Mouse (Mus musculus): ENCODE results near the gene Prss38. TPM values are rescaled to one million over a fixed set of nuclear protein-coding genes. Genes with fewer than 3 reads are reported as not detected.
"Not testable (repeated sequence)": the region's sequence is repeated elsewhere in the genome, so short reads cannot be mapped to it uniquely, and the experiment has no call there.

Prss38 gene
- polyA plus RNA-seq, 1 experiment from 2014 or later = not detected

- H3K9ac ChIP-seq (ENCODE audit: low read length) = no peak overlapping the region
- no peak overlapping the region for H3K4me3 ChIP-seq (ENCODE audit: low read length)
- no peaks in the 10 kb centered on the region for H3K9me3 ChIP-seq (replicated peaks; ENCODE audit: control insufficient read depth, low read length)
- 58% methylated on average over 4 of the region's 4 CpGs for WGBS
- no peaks in the 10 kb centered on the region for H3K36me3 ChIP-seq (ENCODE audit: control insufficient read depth, insufficient read depth)
- H3K4me1 ChIP-seq (ENCODE audit: control insufficient read depth, insufficient read depth, low read length) = peaks cover 18% of the 10 kb centered on the region
- no peak overlapping the region for H3K4me2 ChIP-seq (ENCODE audit: low read depth, low read length)
- no peak for ATAC-seq (replicated peaks; ENCODE audit: extremely low read depth, insufficient read depth, low FRiP score)
- no peak overlapping the region for H3K27ac ChIP-seq (ENCODE audit: low read length)
- no peaks in the 10 kb centered on the region for H3K27me3 ChIP-seq (ENCODE audit: control insufficient read depth, insufficient read depth, low read length)
These were observed 12.0 kb upstream of the Prss38 start for GRCm38 (mm10) chr11:59387471-59387870.

- 0 out of 2 replicates have a peak overlapping the region, but pooled peaks have one; percentile 38 for H3K9ac ChIP-seq (ENCODE audit: low read length)
- WGBS = 10% methylated on average over 8 of the region's 8 CpGs
- H3K9me3 ChIP-seq (replicated peaks; ENCODE audit: control insufficient read depth, low read length) = no peaks in the 10 kb centered on the region
- ATAC-seq (replicated peaks; ENCODE audit: extremely low read depth, insufficient read depth, low FRiP score) = peak; percentile 77
- no peaks in the 10 kb centered on the region for H3K27me3 ChIP-seq (ENCODE audit: control insufficient read depth, insufficient read depth, low read length)
- H3K4me3 ChIP-seq (ENCODE audit: low read length) = no peak overlapping the region
- no peaks in the 10 kb centered on the region for H3K36me3 ChIP-seq (ENCODE audit: control insufficient read depth, insufficient read depth)
- peaks cover 18% of the 10 kb centered on the region for H3K4me1 ChIP-seq (ENCODE audit: control insufficient read depth, insufficient read depth, low read length)
- no peak overlapping the region for H3K27ac ChIP-seq (ENCODE audit: low read length)
- peak overlapping the region; percentile 35; the same call in 1 of the 2 replicates for H3K4me2 ChIP-seq (ENCODE audit: low read depth, low read length)
These were observed 9.7 kb upstream of the Prss38 start for GRCm38 (mm10) chr11:59385123-59385522.

- Histone ChIP-seq H3K4me3 (ENCODE audit: low read length) (no peak overlapping the region), H3K9ac (ENCODE audit: low read length) (no peak overlapping the region), H3K36me3 (ENCODE audit: control insufficient read depth, insufficient read depth) (no peaks in the 10 kb centered on the region), H3K9me3 (replicated peaks; ENCODE audit: control insufficient read depth, low read length) (no peaks in the 10 kb centered on the region), H3K4me1 (ENCODE audit: control insufficient read depth, insufficient read depth, low read length) (peaks cover 18% of the 10 kb centered on the region), H3K27ac (ENCODE audit: low read length) (no peak overlapping the region; the same call in 1 of the 2 replicates), H3K4me2 (ENCODE audit: low read depth, low read length) (no peak overlapping the region), H3K27me3 (ENCODE audit: control insufficient read depth, insufficient read depth, low read length) (no peaks in the 10 kb centered on the region)
- ATAC-seq (replicated peaks; ENCODE audit: extremely low read depth, insufficient read depth, low FRiP score) = peak; percentile 58
- whole genome bisulfite sequencing = 26% methylated on average over 7 of the region's 7 CpGs
These were observed 9.0 kb upstream of the Prss38 start for GRCm38 (mm10) chr11:59384441-59384959.

- no peaks in the 10 kb centered on the region for H3K27me3 ChIP-seq (ENCODE audit: control insufficient read depth, insufficient read depth, low read length)
- no peak overlapping the region for H3K4me2 ChIP-seq (ENCODE audit: low read depth, low read length)
- H3K9me3 ChIP-seq (replicated peaks; ENCODE audit: control insufficient read depth, low read length) = no peaks in the 10 kb centered on the region
- ATAC-seq (replicated peaks; ENCODE audit: extremely low read depth, insufficient read depth, low FRiP score) = no peak
- no peaks in the 10 kb centered on the region for H3K36me3 ChIP-seq (ENCODE audit: control insufficient read depth, insufficient read depth)
- no peak overlapping the region for H3K9ac ChIP-seq (ENCODE audit: low read length)
- H3K4me1 ChIP-seq (ENCODE audit: control insufficient read depth, insufficient read depth, low read length) = peaks cover 9% of the 10 kb centered on the region
- H3K27ac ChIP-seq (ENCODE audit: low read length) = no peak overlapping the region
- H3K4me3 ChIP-seq (ENCODE audit: low read length) = no peak overlapping the region
These were observed 4.1 kb upstream of the Prss38 start for GRCm38 (mm10) chr11:59379547-59379946.

- Histone ChIP-seq H3K27ac (ENCODE audit: low read length) (no peak overlapping the region), H3K36me3 (ENCODE audit: control insufficient read depth, insufficient read depth) (no peaks in the 10 kb centered on the region)
These were observed 2.5 kb upstream of the Prss38 start for GRCm38 (mm10) chr11:59377999-59378398.

GRCm38 (mm10) chr11:59369848-59370247, 5.6 kb downstream of the Prss38 start:
- no peak overlapping the region for H3K27ac ChIP-seq (ENCODE audit: low read length)

More at GRCm38 (mm10) chr11:59377999-59378398, 2.5 kb upstream of the Prss38 start:
- Histone ChIP-seq H3K9ac (ENCODE audit: low read length) (no peak overlapping the region), H3K4me2 (ENCODE audit: low read depth, low read length) (no peak overlapping the region), H3K4me3 (ENCODE audit: low read length) (no peak overlapping the region), H3K27me3 (ENCODE audit: control insufficient read depth, insufficient read depth, low read length) (no peaks in the 10 kb centered on the region), H3K9me3 (replicated peaks; ENCODE audit: control insufficient read depth, low read length) (no peaks in the 10 kb centered on the region), H3K4me1 (ENCODE audit: control insufficient read depth, insufficient read depth, low read length) (peaks cover 2% of the 10 kb centered on the region; the same call in 1 of the 2 replicates)
- WGBS = 79% methylated on average over 3 of the region's 3 CpGs
- ATAC-seq (replicated peaks; ENCODE audit: extremely low read depth, insufficient read depth, low FRiP score) = no peak

GRCm38 (mm10) chr11:59367955-59368354, 7.5 kb downstream of the Prss38 start:
- H3K4me1 ChIP-seq (ENCODE audit: control insufficient read depth, insufficient read depth, low read length); H3K4me2 ChIP-seq (ENCODE audit: low read depth, low read length); H3K36me3 ChIP-seq (ENCODE audit: control insufficient read depth, insufficient read depth); H3K4me3 ChIP-seq (ENCODE audit: low read length); H3K9ac ChIP-seq (ENCODE audit: low read length); H3K27ac ChIP-seq (ENCODE audit: low read length); ATAC-seq (replicated peaks; ENCODE audit: extremely low read depth, insufficient read depth, low FRiP score); H3K9me3 ChIP-seq (replicated peaks; ENCODE audit: control insufficient read depth, low read length); H3K27me3 ChIP-seq (ENCODE audit: control insufficient read depth, insufficient read depth, low read length): not testable (repeated sequence)
- WGBS = 81% methylated on average over 4 of the region's 4 CpGs

More at GRCm38 (mm10) chr11:59369848-59370247, 5.6 kb downstream of the Prss38 start:
- H3K4me1 ChIP-seq (ENCODE audit: control insufficient read depth, insufficient read depth, low read length) = 0 out of 2 replicates have a peak, but pooled peaks cover 2% of the 10 kb centered on the region
- H3K4me2 ChIP-seq (ENCODE audit: low read depth, low read length) = no peak overlapping the region
- 71% methylated on average over 11 of the region's 11 CpGs for WGBS
- no peak overlapping the region for H3K4me3 ChIP-seq (ENCODE audit: low read length)
- H3K36me3 ChIP-seq (ENCODE audit: control insufficient read depth, insufficient read depth) = no peaks in the 10 kb centered on the region
- ATAC-seq (replicated peaks; ENCODE audit: extremely low read depth, insufficient read depth, low FRiP score) = no peak
- H3K27me3 ChIP-seq (ENCODE audit: control insufficient read depth, insufficient read depth, low read length) = no peaks in the 10 kb centered on the region
- no peaks in the 10 kb centered on the region for H3K9me3 ChIP-seq (replicated peaks; ENCODE audit: control insufficient read depth, low read length)
- no peak overlapping the region for H3K9ac ChIP-seq (ENCODE audit: low read length)

- 29% methylated on average over 3 of the region's 3 CpGs for WGBS
These were observed 8.8 kb downstream of the Prss38 start for GRCm38 (mm10) chr11:59366633-59367032.

GRCm38 (mm10) chr11:59366031-59366430, 9.4 kb downstream of the Prss38 start:
- WGBS = 76% methylated on average over 3 of the region's 3 CpGs
- H3K9me3 ChIP-seq (replicated peaks; ENCODE audit: control insufficient read depth, low read length) = no peaks in the 10 kb centered on the region
- ATAC-seq (replicated peaks; ENCODE audit: extremely low read depth, insufficient read depth, low FRiP score) = no peak

More at GRCm38 (mm10) chr11:59366633-59367032, 8.8 kb downstream of the Prss38 start:
- Histone ChIP-seq H3K4me1 (ENCODE audit: control insufficient read depth, insufficient read depth, low read length) (peaks cover 6% of the 10 kb centered on the region; the same call in 1 of the 2 replicates), H3K9ac (ENCODE audit: low read length) (no peak overlapping the region), H3K9me3 (replicated peaks; ENCODE audit: control insufficient read depth, low read length) (no peaks in the 10 kb centered on the region), H3K36me3 (ENCODE audit: control insufficient read depth, insufficient read depth) (no peaks in the 10 kb centered on the region), H3K4me2 (ENCODE audit: low read depth, low read length) (no peak overlapping the region), H3K27ac (ENCODE audit: low read length) (no peak overlapping the region), H3K4me3 (ENCODE audit: low read length) (no peak overlapping the region), H3K27me3 (ENCODE audit: control insufficient read depth, insufficient read depth, low read length) (no peaks in the 10 kb centered on the region)
- no peak for ATAC-seq (replicated peaks; ENCODE audit: extremely low read depth, insufficient read depth, low FRiP score)

More at GRCm38 (mm10) chr11:59366031-59366430, 9.4 kb downstream of the Prss38 start:
- no peak overlapping the region for H3K27ac ChIP-seq (ENCODE audit: low read length)
- H3K4me2 ChIP-seq (ENCODE audit: low read depth, low read length) = no peak overlapping the region
- peaks cover 6% of the 10 kb centered on the region; the same call in 1 of the 2 replicates for H3K4me1 ChIP-seq (ENCODE audit: control insufficient read depth, insufficient read depth, low read length)
- no peak overlapping the region for H3K9ac ChIP-seq (ENCODE audit: low read length)
- H3K36me3 ChIP-seq (ENCODE audit: control insufficient read depth, insufficient read depth) = no peaks in the 10 kb centered on the region
- no peak overlapping the region for H3K4me3 ChIP-seq (ENCODE audit: low read length)
- no peaks in the 10 kb centered on the region for H3K27me3 ChIP-seq (ENCODE audit: control insufficient read depth, insufficient read depth, low read length)

Data from heart, embryonic 16.5 days (tissue).